Mouse (Mus musculus) frontal cortex, postnatal 10 days (tissue): Measurements from ENCODE around the gene Olfr109.

Experiments
- DNase-seq, 2 experiments: peaks; one replicate each; pipeline ENCODE4 v3.0.0; 2022; ENCODE audit warnings: low spot score in 2 of 2, mixed read lengths in 1 of 2

Olfr109 gene

GRCm38 (mm10) chr17:37458616-37459015 is at the start of gene Olfr109:
Olfr109 (plus strand) TSS chr17:37458916.
- DNase-seq, result no peak

GRCm38 (mm10) chr17:37413380-37413779 is 45.3 kb upstream of the Olfr109 start:
- DNase-seq, result no peak

- DNase-seq, result no peak
These were observed 13.5 kb upstream of the Olfr109 start, which contains the start of gene Olfr108 for GRCm38 (mm10) chr17:37445180-37445579. Olfr108 (plus strand) TSS chr17:37445480.

- no peak for DNase-seq
These were observed 24.7 kb downstream of the Olfr109 start, which contains the start of gene H2-M2 for GRCm38 (mm10) chr17:37483452-37483851. H2-M2 (minus strand) TSS chr17:37483552.

- no peak for DNase-seq
These were observed 33.3 kb downstream of the Olfr109 start, which contains the start of gene Olfr110 for GRCm38 (mm10) chr17:37491930-37492518. Olfr110 (plus strand) TSS chr17:37492468.

GRCm38 (mm10) chr17:37507730-37508129 is 49.0 kb downstream of the Olfr109 start, which contains the start of gene Olfr111:
Olfr111 (plus strand) TSS chr17:37508030.
- no peak for DNase-seq
